19 mouse cellular contexts compared by ENCODE assay signal in genomic region chr15:28001299-28001698, GRCm38 (mm10). TPM values are rescaled to one million over a fixed set of nuclear protein-coding genes. Genes with fewer than 3 reads are reported as not detected.
DNase-seq lines count a peak whose midpoint lies in the region; ATAC-seq and TF ChIP-seq lines count a peak whose summit lies in the region.
"Had no signal": no experiment of that assay in that cellular context is flagged by ENCODE, and none has a peak within 500 bp of the region (broad histone marks: within the 10 kb centered on the region; RNA-seq: fewer than 3 reads in every experiment).

No protein-coding gene starts in this region.

- no peak for ATAC-seq in liver, embryonic 11.5 days (replicated peaks; ENCODE audit: low FRiP score)
- peak; percentile 67 for ATAC-seq in intestine, embryonic 15.5 days
- ATAC-seq in forebrain, embryonic 12.5 days (ENCODE audit: low FRiP score), result no peak
- ATAC-seq: forebrain, embryonic 16.5 days had no signal

- no peak overlapping the region for H3K4me2 ChIP-seq in liver, embryonic 11.5 days
- peak overlapping the region; percentile 6; the same call in 1 of the 2 replicates for H3K4me2 ChIP-seq in intestine, embryonic 15.5 days (replicated peaks)
- no peak overlapping the region for H3K4me2 ChIP-seq in forebrain, embryonic 12.5 days
- H3K4me2 ChIP-seq: limb, embryonic 15.5 days; lung, embryonic 15.5 days had no signal

- H3K4me3 ChIP-seq in heart, adult 2 months, result peak overlapping the region; percentile 5; the same call in 1 of the 2 replicates
- no peak overlapping the region for H3K4me3 ChIP-seq in liver, adult 2 months (ENCODE audit: insufficient read depth, low read depth, low read length)
- no peak overlapping the region for H3K4me3 ChIP-seq in liver, embryonic 11.5 days (ENCODE audit: low read depth, low read length)
- H3K4me3 ChIP-seq in intestine, embryonic 15.5 days (replicated peaks), result no peak overlapping the region
- H3K4me3 ChIP-seq in forebrain, embryonic 12.5 days (replicated peaks), result no peak overlapping the region
- H3K4me3 ChIP-seq: embryonic facial prominence, embryonic 10.5 days; erythroblast, embryonic 14.5 days; limb, embryonic 15.5 days; lung, embryonic 15.5 days had no signal

- TF ChIP-seq POLR2A in heart, adult 2 months (IDR thresholded peaks at IDR 0.05; ENCODE audit: insufficient read depth, low read depth, low read length), result peak; percentile 28; the same call in 1 of the 2 replicates
- no peak for TF ChIP-seq POLR2A in liver, adult 2 months (IDR thresholded peaks at IDR 0.05; ENCODE audit: extremely low read depth, insufficient read depth, low read length)

- H3K9me3 ChIP-seq in liver, embryonic 11.5 days (ENCODE audit: control insufficient read depth, low read length), result no peaks in the 10 kb centered on the region
- no peaks in the 10 kb centered on the region for H3K9me3 ChIP-seq in intestine, embryonic 15.5 days
- no peaks in the 10 kb centered on the region for H3K9me3 ChIP-seq in forebrain, embryonic 12.5 days
- H3K9me3 ChIP-seq: embryonic facial prominence, embryonic 10.5 days; limb, embryonic 15.5 days; lung, embryonic 15.5 days had no signal

- 12% methylated on average over 4 of the region's 4 CpGs for WGBS in heart, adult 2 months
- WGBS in liver, adult 2 months, result 20% methylated on average over 4 of the region's 4 CpGs
- 56% methylated on average over 4 of the region's 4 CpGs for WGBS in liver, embryonic 11.5 days
- WGBS in intestine, embryonic 15.5 days, result 31% methylated on average over 4 of the region's 4 CpGs
- 51% methylated on average over 4 of the region's 4 CpGs for WGBS in forebrain, embryonic 12.5 days

- peak overlapping the region; percentile 68 for H3K27ac ChIP-seq in heart, adult 2 months
- peak overlapping the region; percentile 41; the same call in 1 of the 2 replicates for H3K27ac ChIP-seq in liver, adult 2 months (replicated peaks; ENCODE audit: insufficient read depth, low read depth, low read length)
- no peak overlapping the region for H3K27ac ChIP-seq in liver, embryonic 11.5 days (ENCODE audit: low read depth, low read length)
- peak overlapping the region; percentile 56 for H3K27ac ChIP-seq in intestine, embryonic 15.5 days
- H3K27ac ChIP-seq in forebrain, embryonic 12.5 days, result no peak overlapping the region
- H3K27ac ChIP-seq: embryonic facial prominence, embryonic 10.5 days; limb, embryonic 15.5 days; lung, embryonic 15.5 days had no signal

- intact Hi-C loops in heart, adult 2 months (cut with DNase I), result loop anchor here (2.0 kb wide), 2 partner anchors 24 to 76 kb away; partner anchors contain the start of gene Trio
- intact Hi-C loops in heart, postnatal 25 days (cut with DNase I), result no loop called here

- H3K79me2 ChIP-seq in heart, adult 2 months (replicated peaks; ENCODE audit: control insufficient read depth, insufficient read depth, low read length), result peaks cover 11% of the 10 kb centered on the region
- H3K79me2 ChIP-seq in liver, adult 2 months (ENCODE audit: control insufficient read depth, insufficient read depth, low read length), result peaks cover 49% of the 10 kb centered on the region; the same call in 1 of the 2 replicates

- H3K9ac ChIP-seq in heart, adult 2 months (ENCODE audit: low read depth, low read length), result no peak overlapping the region
- no peak overlapping the region for H3K9ac ChIP-seq in liver, adult 2 months (ENCODE audit: low read depth, low read length)
- no peak overlapping the region for H3K9ac ChIP-seq in liver, embryonic 11.5 days (ENCODE audit: low read depth, low read length)
- H3K9ac ChIP-seq in intestine, embryonic 15.5 days, result no peak overlapping the region
- H3K9ac ChIP-seq in forebrain, embryonic 12.5 days, result no peak overlapping the region
- H3K9ac ChIP-seq: limb, embryonic 15.5 days; lung, embryonic 15.5 days had no signal

- H3K27me3 ChIP-seq in heart, adult 2 months (ENCODE audit: control insufficient read depth, insufficient read depth, low read length), result no peaks in the 10 kb centered on the region
- H3K27me3 ChIP-seq in liver, adult 2 months (ENCODE audit: control insufficient read depth, insufficient read depth, low read length), result no peaks in the 10 kb centered on the region
- H3K27me3 ChIP-seq in liver, embryonic 11.5 days (replicated peaks; ENCODE audit: control insufficient read depth, insufficient read depth, low read length), result no peaks in the 10 kb centered on the region
- no peaks in the 10 kb centered on the region for H3K27me3 ChIP-seq in intestine, embryonic 15.5 days (replicated peaks)
- 0 out of 2 replicates have a peak, but pooled peaks cover 3% of the 10 kb centered on the region for H3K27me3 ChIP-seq in forebrain, embryonic 12.5 days
- H3K27me3 ChIP-seq: limb, embryonic 15.5 days; lung, embryonic 15.5 days had no signal

- peak in 1 of 2 experiments; percentile 54 for DNase-seq in heart, adult 2 months
- no peak for DNase-seq in heart, postnatal 25 days (ENCODE audit: low spot score)
- peak; percentile 55 for DNase-seq in liver, adult 2 months (ENCODE audit: extremely low read depth, low read depth, low spot score)
- no peak for DNase-seq in liver, embryonic 11.5 days (ENCODE audit: low spot score)
- DNase-seq in naive thymus-derived CD4-positive, alpha-beta T cell, adult 2 months (ENCODE audit: low read depth), result peak; percentile 16
- no peak for DNase-seq in MN1 (ENCODE audit: low spot score)
- DNase-seq: B cell, adult 2 months; cerebellum, postnatal 25 days; gastrocnemius, postnatal 10 days; midbrain, embryonic 14.5 days; right cerebral cortex, postnatal 14 days; thymus, adult 2 months had no signal

- TF ChIP-seq EP300 in heart, adult 2 months (IDR thresholded peaks at IDR 0.05; ENCODE audit: insufficient read depth, low read depth, low read length), result 0 out of 2 replicates have a peak, but pooled peaks have one; percentile 21

- TF ChIP-seq CTCF in heart, adult 2 months (IDR thresholded peaks at IDR 0.05), result no peak
- TF ChIP-seq CTCF in liver, adult 2 months (IDR thresholded peaks at IDR 0.05; ENCODE audit: low read depth, low read length), result no peak

- peaks cover 31% of the 10 kb centered on the region for H3K4me1 ChIP-seq in heart, adult 2 months (ENCODE audit: control insufficient read depth, insufficient read depth, low read length)
- peaks cover 28% of the 10 kb centered on the region for H3K4me1 ChIP-seq in liver, adult 2 months (ENCODE audit: control insufficient read depth, insufficient read depth, low read length)
- H3K4me1 ChIP-seq in liver, embryonic 11.5 days (replicated peaks; ENCODE audit: control insufficient read depth, insufficient read depth, low read length), result peaks cover 8% of the 10 kb centered on the region
- H3K4me1 ChIP-seq in intestine, embryonic 15.5 days (replicated peaks), result peaks cover 44% of the 10 kb centered on the region
- H3K4me1 ChIP-seq in forebrain, embryonic 12.5 days, result peaks cover 76% of the 10 kb centered on the region

- H3K36me3 ChIP-seq in heart, adult 2 months (ENCODE audit: control insufficient read depth, insufficient read depth, low read length), result peaks cover 17% of the 10 kb centered on the region
- no peaks in the 10 kb centered on the region for H3K36me3 ChIP-seq in liver, adult 2 months (ENCODE audit: control insufficient read depth, insufficient read depth, low read length)
- no peaks in the 10 kb centered on the region for H3K36me3 ChIP-seq in liver, embryonic 11.5 days (ENCODE audit: control insufficient read depth, insufficient read depth, low read length)
- no peaks in the 10 kb centered on the region for H3K36me3 ChIP-seq in intestine, embryonic 15.5 days
- H3K36me3 ChIP-seq in forebrain, embryonic 12.5 days (replicated peaks), result peaks cover 2% of the 10 kb centered on the region; the same call in 1 of the 2 replicates
- H3K36me3 ChIP-seq: limb, embryonic 15.5 days; lung, embryonic 15.5 days had no signal

RNA-seq across cellular contexts. Expression of gene Trio, which starts 24.3 kb away (rescaled TPM):
- 10 to 100 TPM; 33.8 to 44.2 TPM for total RNA-seq in heart, adult 2 months (2021)
- polyA plus RNA-seq in heart, adult 2 months (2012; rRNA removed), result 28.0 and 41.3 TPM in 2 replicates
- 10 to 100 TPM; 42.9 to 43.7 TPM for total RNA-seq in heart, postnatal 25 days (2021)
- total RNA-seq in liver, adult 2 months (2014; rRNA removed), result 17.9 and 25.4 TPM in 2 replicates
- 5.8 and 10.6 TPM in 2 replicates for polyA plus RNA-seq in liver, adult 2 months (2012; rRNA removed)
- 9.4 and 14.0 TPM in 2 replicates for polyA plus RNA-seq in liver, embryonic 11.5 days (2014; fragmentation: Nextera tagmentation; extraction: Ambion mirVana)
- polyA plus RNA-seq in intestine, embryonic 15.5 days (2015; fragmentation: Nextera tagmentation; extraction: Ambion mirVana), result 15.9 and 17.5 TPM in 2 replicates
- polyA plus RNA-seq in forebrain, embryonic 12.5 days (2016; fragmentation: Nextera tagmentation; extraction: Ambion mirVana), result 46.1 and 49.0 TPM in 2 replicates

Comparison
In these comparisons a context has a peak if more than half of its experiments do, and no peak if none do; other contexts are left out.
1. DNase-seq: peak in liver, adult 2 months (single experiment) and naive thymus-derived CD4-positive, alpha-beta T cell, adult 2 months (single experiment); none in heart, postnatal 25 days (single experiment), liver, embryonic 11.5 days (single experiment) and MN1 (single experiment).
2. H3K27ac ChIP-seq: peak in heart, adult 2 months (single experiment), liver, adult 2 months (single experiment) and intestine, embryonic 15.5 days (single experiment); none in liver, embryonic 11.5 days (single experiment) and forebrain, embryonic 12.5 days (single experiment).